Mouse (Mus musculus): ENCODE measurements at regions not wholly inside any gene's neighbourhood (a gene's known extent, or its start where the extent isn't known, plus 50 kb on each side); places are given as distances from the start of the nearest gene placed in this dataset.

DNA sequence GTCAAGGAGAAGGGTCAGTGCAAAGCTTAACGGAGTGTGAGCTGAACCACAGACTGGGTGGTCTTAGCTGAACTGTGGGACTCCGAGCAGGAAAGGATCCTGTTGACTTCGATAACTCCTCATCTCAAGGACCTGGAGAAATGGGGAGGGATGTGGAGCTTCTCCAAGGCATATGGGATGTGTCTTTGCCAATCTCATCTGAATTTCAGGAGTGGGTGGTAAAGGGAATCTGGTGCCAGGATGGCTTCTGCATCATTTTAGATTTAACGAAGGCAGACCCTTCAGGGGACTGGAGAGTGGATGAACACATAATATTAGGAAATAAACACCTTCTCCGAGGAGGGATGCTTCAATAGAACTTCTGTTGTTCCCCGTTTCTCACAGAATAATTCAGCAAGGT is 416.9 kb upstream of the Xylt1 start:
- TF ChIP-seq POLR2A (IDR thresholded peaks at IDR 0.05; ENCODE audit: borderline replicate concordance, extremely low read depth, low read depth, low read length) (no peak), CTCF (IDR thresholded peaks at IDR 0.05; ENCODE audit: insufficient read depth, low read length) (no peak)

Measured in lung, adult 2 months (tissue).